Mouse (Mus musculus) embryonic facial prominence, embryonic 10.5 days (tissue): ENCODE measurements around the gene Ubxn10. TPM values are rescaled to one million over a fixed set of nuclear protein-coding genes. Genes with fewer than 3 reads are reported as not detected.

ENCODE experiments used
- DNase-seq: peaks from one replicate; pipeline ENCODE4 v3.0.0-alpha.2; 2017; ENCODE audit warnings: low spot score
- H3K27ac ChIP-seq: fragments of 300-500 bp; sonication (generic); replicated peaks from 2 replicates; pipeline ENCODE4 v1.5.1; 2016; ENCODE audit warnings: mild to moderate bottlenecking
- H3K27me3 ChIP-seq: fragments of 300-500 bp; sonication (generic); replicated peaks from 2 replicates; pipeline ENCODE4 v1.6.1; 2016; ENCODE audit warnings: low read depth, mild to moderate bottlenecking; ENCODE audit not compliant: poor library complexity, severe bottlenecking
- H3K36me3 ChIP-seq: fragments of 300-500 bp; sonication (generic); replicated peaks from 2 replicates; pipeline ENCODE4 v1.6.1; 2016; ENCODE audit warnings: mild to moderate bottlenecking, moderate library complexity
- H3K4me1 ChIP-seq: fragments of 300-500 bp; sonication (generic); 2 replicates; pipeline ENCODE4 v1.6.1; 2016
- H3K4me3 ChIP-seq: fragments of 300-500 bp; sonication (generic); 2 replicates; pipeline ENCODE4 v1.5.1; 2016; ENCODE audit warnings: mild to moderate bottlenecking, moderate library complexity
- H3K9me3 ChIP-seq: fragments of 300-500 bp; sonication (generic); 2 replicates; pipeline ENCODE4 v1.6.1; 2016; ENCODE audit warnings: mild to moderate bottlenecking
- WGBS: fragments of 180-500 bp; shearing (Covaris S2); methylation state at CpG from one replicate; pipeline ENCODE4 v1.1.7; 2016; 5-methylcytosine and 5-hydroxymethylcytosine counted together
- polyA plus RNA-seq: library from polyadenylated mRNA; unstranded; fragments of >200 nt; fragmentation: Nextera tagmentation; extraction: Ambion mirVana; gene quantifications from 2 replicates; pipeline ENCODE4 v1.2.1, GENCODE M21; 2016

Gene Ubxn10
- polyA plus RNA-seq, 1 experiment from 2014 or later: 1.3 TPM

- H3K27me3 ChIP-seq: no peaks in the 10 kb centered on the region
- peaks cover 4% of the 10 kb centered on the region; the same call in 1 of the 2 replicates for H3K4me1 ChIP-seq
- H3K9me3 ChIP-seq: no peaks in the 10 kb centered on the region
- H3K36me3 ChIP-seq: no peaks in the 10 kb centered on the region
- H3K27ac ChIP-seq: no peak overlapping the region
- H3K4me3 ChIP-seq: no peak overlapping the region
- no peak for DNase-seq
- WGBS: 84% methylated on average over 7 of the region's 7 CpGs
Observed at GRCm38 (mm10) chr4:138709944-138710343, 27.0 kb downstream of the Ubxn10 start.

GRCm38 (mm10) chr4:138709246-138709645, 27.7 kb downstream of the Ubxn10 start:
- Histone ChIP-seq H3K27me3 (no peaks in the 10 kb centered on the region), H3K27ac (no peak overlapping the region), H3K36me3 (no peaks in the 10 kb centered on the region), H3K4me1 (peaks cover 4% of the 10 kb centered on the region; the same call in 1 of the 2 replicates), H3K4me3 (no peak overlapping the region), H3K9me3 (no peaks in the 10 kb centered on the region)
- 88% methylated on average over 11 of the region's 11 CpGs for WGBS
- DNase-seq: no peak

- 14% methylated on average over 7 of the region's 7 CpGs for WGBS
Observed at GRCm38 (mm10) chr4:138708636-138709035, 28.3 kb downstream of the Ubxn10 start.

GRCm38 (mm10) chr4:138706620-138707019, 30.3 kb downstream of the Ubxn10 start:
- Histone ChIP-seq H3K4me3 (no peak overlapping the region), H3K27ac (no peak overlapping the region), H3K9me3 (no peaks in the 10 kb centered on the region), H3K36me3 (no peaks in the 10 kb centered on the region), H3K27me3 (no peaks in the 10 kb centered on the region), H3K4me1 (peaks cover 2% of the 10 kb centered on the region; the same call in 1 of the 2 replicates)
- DNase-seq: no peak
- 91% methylated on average over 8 of the region's 8 CpGs for WGBS

More at GRCm38 (mm10) chr4:138708636-138709035, 28.3 kb downstream of the Ubxn10 start:
- DNase-seq: peak; percentile 67
- Histone ChIP-seq H3K4me1 (peaks cover 4% of the 10 kb centered on the region; the same call in 1 of the 2 replicates), H3K9me3 (no peaks in the 10 kb centered on the region), H3K4me3 (no peak overlapping the region), H3K27ac (no peak overlapping the region), H3K36me3 (no peaks in the 10 kb centered on the region), H3K27me3 (no peaks in the 10 kb centered on the region)

GRCm38 (mm10) chr4:138704169-138704568, 32.8 kb downstream of the Ubxn10 start:
- no peak overlapping the region for H3K4me3 ChIP-seq
- WGBS: 80% methylated on average over 4 of the region's 4 CpGs
- DNase-seq: no peak

GRCm38 (mm10) chr4:138703591-138703990, 33.4 kb downstream of the Ubxn10 start:
- H3K4me3 ChIP-seq: no peak overlapping the region
- H3K36me3 ChIP-seq: no peaks in the 10 kb centered on the region
- WGBS: 57% methylated on average over 7 of the region's 7 CpGs
- no peak for DNase-seq
- H3K27me3 ChIP-seq: 0 out of 2 replicates have a peak, but pooled peaks cover 2% of the 10 kb centered on the region
- H3K9me3 ChIP-seq: no peaks in the 10 kb centered on the region
- H3K4me1 ChIP-seq: 0 out of 2 replicates have a peak, but pooled peaks cover 2% of the 10 kb centered on the region
- H3K27ac ChIP-seq: no peak overlapping the region

More at GRCm38 (mm10) chr4:138704169-138704568, 32.8 kb downstream of the Ubxn10 start:
- H3K27me3 ChIP-seq: no peaks in the 10 kb centered on the region
- no peaks in the 10 kb centered on the region for H3K9me3 ChIP-seq
- no peaks in the 10 kb centered on the region for H3K36me3 ChIP-seq
- H3K27ac ChIP-seq: no peak overlapping the region
- H3K4me1 ChIP-seq: 0 out of 2 replicates have a peak, but pooled peaks cover 2% of the 10 kb centered on the region

GRCm38 (mm10) chr4:138702528-138702927, 34.4 kb downstream of the Ubxn10 start:
- Histone ChIP-seq H3K27me3 (0 out of 2 replicates have a peak, but pooled peaks cover 5% of the 10 kb centered on the region), H3K36me3 (no peaks in the 10 kb centered on the region), H3K9me3 (no peaks in the 10 kb centered on the region), H3K4me3 (no peak overlapping the region), H3K27ac (no peak overlapping the region), H3K4me1 (0 out of 2 replicates have a peak, but pooled peaks cover 2% of the 10 kb centered on the region)
- DNase-seq: no peak
- 82% methylated on average over 8 of the region's 8 CpGs for WGBS

GRCm38 (mm10) chr4:138702031-138702430, 34.9 kb downstream of the Ubxn10 start:
- H3K27me3 ChIP-seq: 0 out of 2 replicates have a peak, but pooled peaks cover 10% of the 10 kb centered on the region
- 77% methylated on average over 2 of the region's 2 CpGs for WGBS
- DNase-seq: no peak
- H3K4me3 ChIP-seq: no peak overlapping the region
- no peaks in the 10 kb centered on the region for H3K9me3 ChIP-seq
- H3K4me1 ChIP-seq: peaks cover 7% of the 10 kb centered on the region
- no peaks in the 10 kb centered on the region for H3K36me3 ChIP-seq
- no peak overlapping the region for H3K27ac ChIP-seq

GRCm38 (mm10) chr4:138701111-138701510, 35.9 kb downstream of the Ubxn10 start:
- WGBS: 66% methylated on average over 8 of the region's 8 CpGs
- no peaks in the 10 kb centered on the region for H3K36me3 ChIP-seq
- H3K4me3 ChIP-seq: no peak overlapping the region
- H3K9me3 ChIP-seq: no peaks in the 10 kb centered on the region
- no peak for DNase-seq
- H3K27me3 ChIP-seq: peaks cover 19% of the 10 kb centered on the region
- H3K27ac ChIP-seq: no peak overlapping the region
- peaks cover 8% of the 10 kb centered on the region for H3K4me1 ChIP-seq

- no peak overlapping the region for H3K27ac ChIP-seq
- no peak overlapping the region for H3K4me3 ChIP-seq
- H3K9me3 ChIP-seq: no peaks in the 10 kb centered on the region
- H3K4me1 ChIP-seq: peaks cover 8% of the 10 kb centered on the region
- WGBS: 27% methylated on average over 15 of the region's 15 CpGs
- H3K27me3 ChIP-seq: peaks cover 22% of the 10 kb centered on the region
- H3K36me3 ChIP-seq: no peaks in the 10 kb centered on the region
- DNase-seq: peak; percentile 59
Observed at GRCm38 (mm10) chr4:138700184-138700982, 36.6 kb downstream of the Ubxn10 start.

- H3K4me1 ChIP-seq: peaks cover 15% of the 10 kb centered on the region
- no peak overlapping the region for H3K27ac ChIP-seq
- peaks cover 35% of the 10 kb centered on the region for H3K27me3 ChIP-seq
- H3K4me3 ChIP-seq: no peak overlapping the region
- H3K36me3 ChIP-seq: no peaks in the 10 kb centered on the region
- DNase-seq: no peak
- WGBS: 54% methylated on average over 2 of the region's 2 CpGs
- no peaks in the 10 kb centered on the region for H3K9me3 ChIP-seq
Observed at GRCm38 (mm10) chr4:138698296-138698695, 38.7 kb downstream of the Ubxn10 start.

- Histone ChIP-seq H3K27ac (no peak overlapping the region), H3K36me3 (no peaks in the 10 kb centered on the region), H3K27me3 (peaks cover 40% of the 10 kb centered on the region), H3K9me3 (no peaks in the 10 kb centered on the region), H3K4me3 (no peak overlapping the region), H3K4me1 (peaks cover 14% of the 10 kb centered on the region)
- no peak for DNase-seq
- 34% methylated on average over 10 of the region's 10 CpGs for WGBS
Observed at GRCm38 (mm10) chr4:138697166-138697860, 39.7 kb downstream of the Ubxn10 start.
